Mouse (Mus musculus): ENCODE data around the gene Cdk14.
"Not testable (repeated sequence)": the region's sequence is repeated elsewhere in the genome, so short reads cannot be mapped to it uniquely, and the experiment has no call there.

Gene Cdk14

GRCm38 (mm10) chr5:5367550-5367949 lies 52.6 kb downstream of the Cdk14 start:
- DNase-seq (ENCODE audit: low spot score): no peak

- no peak for DNase-seq (ENCODE audit: low spot score)
Measured at GRCm38 (mm10) chr5:5365285-5366076, 54.6 kb downstream of the Cdk14 start.

GRCm38 (mm10) chr5:5361684-5362083 lies 58.4 kb downstream of the Cdk14 start:
- no peak for DNase-seq (ENCODE audit: low spot score)

- DNase-seq (ENCODE audit: low spot score): no peak
Measured at GRCm38 (mm10) chr5:5360338-5360737, 59.8 kb downstream of the Cdk14 start.

GRCm38 (mm10) chr5:5359915-5360314 lies 60.2 kb downstream of the Cdk14 start:
- no peak for DNase-seq (ENCODE audit: low spot score)

GRCm38 (mm10) chr5:5359370-5359769 lies 60.7 kb downstream of the Cdk14 start:
- no peak for DNase-seq (ENCODE audit: low spot score)

GRCm38 (mm10) chr5:5358019-5358717 lies 61.9 kb downstream of the Cdk14 start:
- DNase-seq (ENCODE audit: low spot score): no peak

GRCm38 (mm10) chr5:5354684-5355368 lies 65.3 kb downstream of the Cdk14 start:
- no peak for DNase-seq (ENCODE audit: low spot score)

- no peak for DNase-seq (ENCODE audit: low spot score)
Measured at GRCm38 (mm10) chr5:5353946-5354345, 66.2 kb downstream of the Cdk14 start.

GRCm38 (mm10) chr5:5344646-5345045 lies 75.5 kb downstream of the Cdk14 start:
- no peak for DNase-seq (ENCODE audit: low spot score)

- no peak for DNase-seq (ENCODE audit: low spot score)
Measured at GRCm38 (mm10) chr5:5343741-5344140, 76.4 kb downstream of the Cdk14 start.

GRCm38 (mm10) chr5:5343267-5343666 lies 76.8 kb downstream of the Cdk14 start:
- DNase-seq (ENCODE audit: low spot score): no peak

- DNase-seq (ENCODE audit: low spot score): peak; percentile 39
Measured at GRCm38 (mm10) chr5:5342410-5343137, 77.5 kb downstream of the Cdk14 start.

- no peak for DNase-seq (ENCODE audit: low spot score)
Measured at GRCm38 (mm10) chr5:5341611-5342010, 78.5 kb downstream of the Cdk14 start.

- no peak for DNase-seq (ENCODE audit: low spot score)
Measured at GRCm38 (mm10) chr5:5333916-5334315, 86.2 kb downstream of the Cdk14 start.

- no peak for DNase-seq (ENCODE audit: low spot score)
Measured at GRCm38 (mm10) chr5:5330926-5331460, 89.1 kb downstream of the Cdk14 start.

- DNase-seq (ENCODE audit: low spot score): not testable (repeated sequence)
Measured at GRCm38 (mm10) chr5:5329018-5329417, 91.1 kb downstream of the Cdk14 start.

- no peak for DNase-seq (ENCODE audit: low spot score)
Measured at GRCm38 (mm10) chr5:5326716-5327115, 93.4 kb downstream of the Cdk14 start.

GRCm38 (mm10) chr5:5322699-5323098 lies 97.4 kb downstream of the Cdk14 start:
- no peak for DNase-seq (ENCODE audit: low spot score)

GRCm38 (mm10) chr5:5320506-5321181 lies 99.5 kb downstream of the Cdk14 start:
- DNase-seq (ENCODE audit: low spot score): no peak

GRCm38 (mm10) chr5:5319824-5320505 lies 100.1 kb downstream of the Cdk14 start:
- no peak for DNase-seq (ENCODE audit: low spot score)
